Mouse (Mus musculus) intestine, embryonic 16.5 days (tissue): ENCODE measurements around the gene Eci3. TPM values are rescaled to one million over a fixed set of nuclear protein-coding genes. Genes with fewer than 3 reads are reported as not detected.
"Not testable (repeated sequence)": the region's sequence is repeated elsewhere in the genome, so short reads cannot be mapped to it uniquely, and the experiment has no call there.

ENCODE experiments used
- ATAC-seq: fragments of 200-750 bp; cut with Nextera tagmentation; 2 replicates; pipeline ENCODE4 v1.8.0; 2017; ENCODE audit warnings: moderate TSS enrichment, moderate library complexity
- H3K27ac ChIP-seq: fragments of 300-500 bp; sonication (generic); 2 replicates; pipeline ENCODE4 v1.5.1; 2014; ENCODE audit warnings: mild to moderate bottlenecking, low read length
- H3K27me3 ChIP-seq: fragments of 300-500 bp; sonication (generic); replicated peaks from 2 replicates; pipeline ENCODE4 v1.6.1; 2014; ENCODE audit warnings: low read length, control low read depth, mixed read lengths; ENCODE audit not compliant: control insufficient read depth, insufficient read depth
- H3K36me3 ChIP-seq: fragments of 300-500 bp; sonication (generic); 2 replicates; pipeline ENCODE4 v1.6.1; 2014; ENCODE audit warnings: low read length, control low read depth; ENCODE audit not compliant: control insufficient read depth, insufficient read depth
- H3K4me1 ChIP-seq: fragments of 300-500 bp; sonication (generic); 2 replicates; pipeline ENCODE4 v1.6.1; 2014; ENCODE audit warnings: low read length, control low read depth, mixed read lengths; ENCODE audit not compliant: control insufficient read depth, insufficient read depth
- H3K4me2 ChIP-seq: fragments of 300-500 bp; sonication (generic); 2 replicates; pipeline ENCODE4 v1.6.1; 2014; ENCODE audit warnings: low read depth, low read length, control low read depth
- H3K4me3 ChIP-seq: fragments of 300-500 bp; sonication (generic); 2 replicates; pipeline ENCODE4 v1.5.1; 2014; ENCODE audit warnings: mild to moderate bottlenecking, low read length
- H3K9ac ChIP-seq: fragments of 300-500 bp; sonication (generic); 2 replicates; pipeline ENCODE4 v1.6.1; 2014; ENCODE audit warnings: low read depth, low read length
- H3K9me3 ChIP-seq: fragments of 300-500 bp; sonication (generic); 2 replicates; pipeline ENCODE4 v1.6.1; 2016; ENCODE audit warnings: low read length, control low read depth; ENCODE audit not compliant: control insufficient read depth
- WGBS: fragments of 180-500 bp; shearing (Covaris S2); extraction: QIAGEN DNeasy Blood & Tissue Kit; methylation state at CpG from one replicate; pipeline ENCODE4 v1.1.7; 2014; 5-methylcytosine and 5-hydroxymethylcytosine counted together
- polyA plus RNA-seq: library from polyadenylated mRNA; unstranded; fragments of >200 nt; fragmentation: Nextera tagmentation; extraction: Ambion mirVana; gene quantifications from 2 replicates; pipeline ENCODE4 v1.2.1, GENCODE M21; 2015

The Eci3 gene
- polyA plus RNA-seq, 1 experiment from 2014 or later, result 3.4 TPM

- Histone ChIP-seq H3K9me3 (no peaks in the 10 kb centered on the region), H3K9ac (no peak overlapping the region), H3K27me3 (no peaks in the 10 kb centered on the region), H3K4me1 (no peaks in the 10 kb centered on the region), H3K4me2 (no peak overlapping the region), H3K4me3 (no peak overlapping the region), H3K27ac (no peak overlapping the region), H3K36me3 (peaks cover 15% of the 10 kb centered on the region)
- WGBS, result 93% methylated on average over 4 of the region's 4 CpGs
- ATAC-seq, result no peak
Observed at GRCm38 (mm10) chr13:34976116-34976515, 12.5 kb upstream of the Eci3 start.

GRCm38 (mm10) chr13:34973770-34974169 lies 10.2 kb upstream of the Eci3 start:
- WGBS, result 31% methylated on average over 1 of the region's 1 CpGs
- no peaks in the 10 kb centered on the region for H3K9me3 ChIP-seq

GRCm38 (mm10) chr13:34973149-34973548 lies 9.5 kb upstream of the Eci3 start:
- no peak for ATAC-seq
- no peak overlapping the region for H3K9ac ChIP-seq
- no peak overlapping the region for H3K4me2 ChIP-seq
- 40% methylated on average over 1 of the region's 1 CpGs for WGBS
- peaks cover 8% of the 10 kb centered on the region; the same call in 1 of the 2 replicates for H3K36me3 ChIP-seq
- H3K27ac ChIP-seq, result no peak overlapping the region
- H3K4me3 ChIP-seq, result no peak overlapping the region
- H3K9me3 ChIP-seq, result no peaks in the 10 kb centered on the region
- no peaks in the 10 kb centered on the region for H3K4me1 ChIP-seq
- no peaks in the 10 kb centered on the region for H3K27me3 ChIP-seq

More at GRCm38 (mm10) chr13:34973770-34974169, 10.2 kb upstream of the Eci3 start:
- no peak for ATAC-seq
- peaks cover 11% of the 10 kb centered on the region for H3K36me3 ChIP-seq
- H3K27ac ChIP-seq, result no peak overlapping the region
- no peaks in the 10 kb centered on the region for H3K4me1 ChIP-seq
- H3K9ac ChIP-seq, result no peak overlapping the region
- H3K4me2 ChIP-seq, result no peak overlapping the region
- H3K4me3 ChIP-seq, result no peak overlapping the region
- H3K27me3 ChIP-seq, result no peaks in the 10 kb centered on the region

- H3K36me3 ChIP-seq, H3K4me2 ChIP-seq, H3K9ac ChIP-seq, H3K4me1 ChIP-seq, H3K27me3 ChIP-seq, H3K27ac ChIP-seq, H3K9me3 ChIP-seq, H3K4me3 ChIP-seq, ATAC-seq: not testable (repeated sequence)
Observed at GRCm38 (mm10) chr13:34972456-34972855, 8.8 kb upstream of the Eci3 start.

- 0 out of 2 replicates have a peak, but pooled peaks have one; percentile 54 for ATAC-seq
- not testable (repeated sequence) for H3K36me3 ChIP-seq, H3K27ac ChIP-seq, H3K4me3 ChIP-seq, H3K4me2 ChIP-seq, H3K4me1 ChIP-seq, H3K9ac ChIP-seq, H3K27me3 ChIP-seq, H3K9me3 ChIP-seq
- WGBS, result 77% methylated on average over 9 of the region's 9 CpGs
Observed at GRCm38 (mm10) chr13:34965647-34966046, 2.0 kb upstream of the Eci3 start.

- peak overlapping the region; percentile 51 for H3K4me3 ChIP-seq
- H3K9me3 ChIP-seq, result no peaks in the 10 kb centered on the region
- WGBS, result 9% methylated on average over 5 of the region's 5 CpGs
- H3K27me3 ChIP-seq, result no peaks in the 10 kb centered on the region; the same call in 1 of the 2 replicates
- no peaks in the 10 kb centered on the region for H3K36me3 ChIP-seq
- no peak overlapping the region for H3K9ac ChIP-seq
- peak overlapping the region; percentile 77 for H3K4me2 ChIP-seq
- H3K4me1 ChIP-seq, result peaks cover 7% of the 10 kb centered on the region; the same call in 1 of the 2 replicates
- ATAC-seq, result peak; percentile 70
- no peak overlapping the region for H3K27ac ChIP-seq
Observed at GRCm38 (mm10) chr13:34964866-34965265, 1.3 kb upstream of the Eci3 start.

DNA sequence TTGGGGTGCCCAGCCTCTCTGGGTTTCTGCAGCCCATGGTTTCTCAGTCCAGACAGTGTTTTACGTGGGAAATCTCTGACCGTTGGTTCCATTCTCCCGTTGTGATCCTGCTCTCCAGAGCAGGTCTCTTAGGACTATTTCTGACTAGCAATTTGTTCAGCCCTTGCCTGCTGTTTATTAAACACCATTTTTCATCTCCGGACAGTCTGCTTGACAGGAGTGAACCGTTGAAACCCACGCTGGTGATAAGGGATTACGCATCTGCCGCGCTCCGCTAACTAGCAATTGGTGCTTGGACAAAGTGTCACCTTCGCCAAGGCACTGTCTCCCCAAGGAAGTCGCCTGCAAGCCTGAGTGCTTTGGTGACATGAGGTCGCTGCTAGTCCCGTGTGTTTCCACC lies 809 bp upstream of the Eci3 start:
- H3K4me1 ChIP-seq, result peaks cover 7% of the 10 kb centered on the region; the same call in 1 of the 2 replicates
- no peak overlapping the region for H3K27ac ChIP-seq
- peak; percentile 32 for ATAC-seq
- H3K4me2 ChIP-seq, result peak overlapping the region; percentile 77
- 0 out of 2 replicates have a peak overlapping the region, but pooled peaks have one; percentile 64 for H3K9ac ChIP-seq
- H3K9me3 ChIP-seq, result no peaks in the 10 kb centered on the region
- WGBS, result 3% methylated on average over 14 of the region's 14 CpGs
- H3K27me3 ChIP-seq, result no peaks in the 10 kb centered on the region; the same call in 1 of the 2 replicates
- no peaks in the 10 kb centered on the region for H3K36me3 ChIP-seq
- H3K4me3 ChIP-seq, result peak overlapping the region; percentile 51

DNA sequence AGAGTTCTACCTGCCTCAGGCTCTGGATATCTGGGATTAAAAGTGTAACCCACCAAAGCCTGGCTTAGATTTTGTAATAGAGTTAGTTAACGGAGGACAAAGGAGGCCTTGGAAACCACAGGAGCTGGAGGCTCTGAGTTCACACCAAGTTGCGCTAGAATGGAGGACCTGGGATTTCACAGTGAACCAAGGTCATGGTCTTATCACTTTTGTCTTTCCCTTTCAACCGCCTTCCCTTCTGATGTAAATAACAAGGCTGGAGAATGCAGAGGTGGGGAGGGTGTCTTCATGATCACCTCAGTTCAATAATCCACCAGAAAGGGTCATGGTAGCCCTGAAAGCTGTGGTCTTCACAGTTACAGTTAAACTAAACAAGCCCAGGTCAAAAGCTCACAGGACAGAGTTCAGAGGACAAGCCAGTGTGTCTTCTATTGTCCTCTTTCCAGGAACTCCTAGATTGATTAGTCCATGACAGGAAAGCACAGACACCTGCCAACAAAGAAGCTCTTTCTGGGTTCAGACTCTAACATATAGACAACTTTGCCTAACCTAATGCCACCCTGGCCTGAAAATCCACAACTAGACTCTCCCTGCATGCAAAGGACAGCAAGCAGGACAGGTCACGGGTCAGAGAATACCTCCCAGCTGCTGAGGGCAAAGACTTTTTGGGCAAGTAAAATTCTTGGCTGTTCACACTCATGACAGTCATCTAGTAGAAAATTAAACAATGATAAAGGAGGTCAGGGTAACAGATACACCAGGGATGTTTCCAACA lies 2.4 kb downstream of the Eci3 start:
- WGBS, result 78% methylated on average over 4 of the region's 4 CpGs
- H3K27me3 ChIP-seq, result no peaks in the 10 kb centered on the region; the same call in 1 of the 2 replicates
- H3K4me2 ChIP-seq, result no peak overlapping the region
- no peaks in the 10 kb centered on the region for H3K9me3 ChIP-seq
- no peak overlapping the region for H3K4me3 ChIP-seq
- ATAC-seq, result no peak
- H3K4me1 ChIP-seq, result peaks cover 7% of the 10 kb centered on the region; the same call in 1 of the 2 replicates
- no peak overlapping the region for H3K9ac ChIP-seq
- H3K36me3 ChIP-seq, result no peaks in the 10 kb centered on the region
- no peak overlapping the region for H3K27ac ChIP-seq

DNA sequence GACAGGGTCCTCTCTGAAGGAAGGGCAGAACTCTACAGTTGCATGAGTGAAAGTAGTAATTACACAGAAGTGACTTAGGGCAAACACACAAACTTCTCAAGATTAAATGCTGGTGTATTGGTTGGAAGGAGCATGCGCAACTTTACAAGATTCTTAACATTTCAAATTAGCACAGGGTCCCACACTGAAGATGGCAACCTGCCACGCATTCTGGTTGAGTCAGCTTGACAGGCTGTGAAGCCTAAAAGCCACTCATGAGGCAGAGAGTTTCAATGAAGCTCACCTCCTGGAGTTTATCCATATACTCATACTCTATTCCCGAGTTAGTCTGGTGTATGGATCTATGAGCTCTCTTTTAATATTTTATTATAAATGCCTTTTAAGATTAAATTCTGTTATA lies 5.5 kb downstream of the Eci3 start:
- not testable (repeated sequence) for H3K9me3 ChIP-seq, H3K36me3 ChIP-seq, H3K4me3 ChIP-seq, H3K9ac ChIP-seq, H3K27me3 ChIP-seq, H3K4me1 ChIP-seq, ATAC-seq, H3K27ac ChIP-seq, H3K4me2 ChIP-seq
- WGBS, result 89% methylated on average over 3 of the region's 3 CpGs
